Mouse (Mus musculus): Measurements from ENCODE around the gene Rnf43.

GRCm38 (mm10) chr11:87654693-87655092 is 7.8 kb upstream of the Rnf43 start:
- TF ChIP-seq CTCF (IDR thresholded peaks at IDR 0.05; ENCODE audit: extremely low read depth, insufficient read depth, insufficient read length, insufficient replicate concordance) (no peak), POLR2A (IDR thresholded peaks at IDR 0.05; ENCODE audit: low read depth, low read length) (no peak)
